In genomic region chr15:83088495-83089428, GRCm38 (mm10) we compare ENCODE assay signal across 8 mouse cellular contexts. TPM values are rescaled to one million over a fixed set of nuclear protein-coding genes. Genes with fewer than 3 reads are reported as not detected.
A peak's percentile ranks its signal among the peaks of the same experiment; 100 is the strongest.
DNase-seq lines count a peak whose midpoint lies in the region; ATAC-seq and TF ChIP-seq lines count a peak whose summit lies in the region.
"Had no signal": no experiment of that assay in that cellular context is flagged by ENCODE, and none has a peak within 500 bp of the region (broad histone marks: within the 10 kb centered on the region; RNA-seq: fewer than 3 reads in every experiment).

No protein-coding gene starts in this region.

- H3K4me2 ChIP-seq in embryonic facial prominence, embryonic 11.5 days (ENCODE audit: low read depth, low read length), result peak overlapping the region; percentile 23
- peak overlapping the region; percentile 29 for H3K4me2 ChIP-seq in midbrain, embryonic 15.5 days

- H3K4me1 ChIP-seq in ES-E14 (ENCODE audit: control insufficient read depth in 2 of 2, insufficient read depth in 2 of 2, low read length in 2 of 2, poor library complexity in 1 of 2), result peaks cover 0 to 20% of the 10 kb centered on the region in 2 experiments; a peak in 3 of 4 replicates
- peaks cover 6% of the 10 kb centered on the region; the same call in 1 of the 2 replicates for H3K4me1 ChIP-seq in embryonic facial prominence, embryonic 11.5 days (ENCODE audit: control insufficient read depth, insufficient read depth, low read length)
- H3K4me1 ChIP-seq in limb, embryonic 10.5 days, result peaks cover 34% of the 10 kb centered on the region
- peaks cover 18% of the 10 kb centered on the region for H3K4me1 ChIP-seq in midbrain, embryonic 15.5 days

- no peak overlapping the region for H3K9ac ChIP-seq in ES-E14 (ENCODE audit: insufficient read depth, low read depth, low read length, poor library complexity, severe bottlenecking)
- H3K9ac ChIP-seq in embryonic facial prominence, embryonic 11.5 days (replicated peaks; ENCODE audit: low read length), result no peak overlapping the region
- H3K9ac ChIP-seq in midbrain, embryonic 15.5 days, result no peak overlapping the region; the same call in 1 of the 2 replicates

- no peak for DNase-seq in ES-E14 (ENCODE audit: low read depth, low spot score)
- DNase-seq in embryonic facial prominence, embryonic 11.5 days (ENCODE audit: low spot score), result no peak
- DNase-seq in limb, embryonic 10.5 days (ENCODE audit: low spot score), result peak; percentile 37
- no peak for DNase-seq in thymus, postnatal 25 days
- no peak for DNase-seq in left cerebral cortex, adult 11 months (ENCODE audit: low spot score)
- DNase-seq in urinary bladder, postnatal 36 days (ENCODE audit: low spot score in 2 of 2), result no peak
- DNase-seq: cerebellum, adult 9-10 months had no signal

- WGBS in embryonic facial prominence, embryonic 11.5 days, result 4% methylated on average over 27 of the region's 27 CpGs
- 5% methylated on average over 27 of the region's 27 CpGs for WGBS in limb, embryonic 10.5 days
- WGBS in midbrain, embryonic 15.5 days, result 6% methylated on average over 26 of the region's 27 CpGs

- no peak overlapping the region for H3K27ac ChIP-seq in ES-E14 (ENCODE audit: insufficient read depth, low read depth, low read length, poor library complexity, severe bottlenecking)
- H3K27ac ChIP-seq in embryonic facial prominence, embryonic 11.5 days (replicated peaks; ENCODE audit: low read depth, low read length), result no peak overlapping the region
- no peak overlapping the region for H3K27ac ChIP-seq in limb, embryonic 10.5 days
- no peak overlapping the region for H3K27ac ChIP-seq in midbrain, embryonic 15.5 days

- H3K27me3 ChIP-seq in embryonic facial prominence, embryonic 11.5 days (ENCODE audit: control insufficient read depth, insufficient read depth, low read length), result peaks cover 7% of the 10 kb centered on the region
- H3K27me3 ChIP-seq in limb, embryonic 10.5 days (ENCODE audit: low read depth, poor library complexity, severe bottlenecking), result peaks cover 58% of the 10 kb centered on the region
- H3K27me3 ChIP-seq in midbrain, embryonic 15.5 days (replicated peaks), result 0 out of 2 replicates have a peak, but pooled peaks cover 11% of the 10 kb centered on the region

- in situ Hi-C loops in ES-E14 (cut with MboI; ENCODE audit: low sequenced_read_pairs in 2 of 2, unreplicated experiment in 2 of 2), result no loop called here

- no peaks in the 10 kb centered on the region for H3K36me3 ChIP-seq in ES-E14 (ENCODE audit: control insufficient read depth, insufficient read depth, low read length, poor library complexity, severe bottlenecking)
- H3K36me3 ChIP-seq in embryonic facial prominence, embryonic 11.5 days (replicated peaks; ENCODE audit: control insufficient read depth, insufficient read depth, low read depth, low read length), result no peaks in the 10 kb centered on the region
- no peaks in the 10 kb centered on the region for H3K36me3 ChIP-seq in limb, embryonic 10.5 days
- H3K36me3 ChIP-seq in midbrain, embryonic 15.5 days (replicated peaks), result no peaks in the 10 kb centered on the region

- H3K9me3 ChIP-seq in ES-E14 (ENCODE audit: control insufficient read depth, insufficient read depth, low read depth, low read length), result no peaks in the 10 kb centered on the region
- no peaks in the 10 kb centered on the region for H3K9me3 ChIP-seq in embryonic facial prominence, embryonic 11.5 days (replicated peaks; ENCODE audit: control insufficient read depth, low read length)
- no peaks in the 10 kb centered on the region for H3K9me3 ChIP-seq in limb, embryonic 10.5 days (replicated peaks)
- H3K9me3 ChIP-seq in midbrain, embryonic 15.5 days, result no peaks in the 10 kb centered on the region

- ATAC-seq in embryonic facial prominence, embryonic 11.5 days (replicated peaks; ENCODE audit: insufficient number of reproducible peaks, low FRiP score, low TSS enrichment, low read depth), result no peak
- ATAC-seq in midbrain, embryonic 15.5 days (replicated peaks), result no peak

- H3K4me3 ChIP-seq in ES-E14 (ENCODE audit: insufficient read depth in 1 of 2, low read depth in 1 of 2, low read length in 2 of 2, poor library complexity in 1 of 2, severe bottlenecking in 1 of 2), result peak overlapping the region; percentile 12 to 18; a peak in 1 of 4 replicates
- H3K4me3 ChIP-seq in embryonic facial prominence, embryonic 11.5 days (ENCODE audit: low read depth, low read length), result no peak overlapping the region
- H3K4me3 ChIP-seq in limb, embryonic 10.5 days, result peak overlapping the region; percentile 31; the same call in 1 of the 2 replicates
- H3K4me3 ChIP-seq in midbrain, embryonic 15.5 days, result no peak overlapping the region

TF ChIP-seq in ES-E14, 5 proteins besides CTCF, POLR2A, EP300 and RAD21:
- no peak for TF ChIP-seq HCFC1 (IDR thresholded peaks at IDR 0.05; ENCODE audit: borderline replicate concordance, insufficient read depth, low read length)
- no peak for TF ChIP-seq CHD2 (IDR thresholded peaks at IDR 0.05; ENCODE audit: low read depth, low read length)
- TF ChIP-seq MAFK (IDR thresholded peaks at IDR 0.05; ENCODE audit: insufficient read depth, low read depth, low read length), result no peak

RNA-seq across cellular contexts. Expression of gene Serhl, which starts 0.5 kb away (rescaled TPM):
- total RNA-seq in ES-E14 (2012; rRNA removed), result 16.3 and 16.4 TPM in 2 replicates
- polyA plus RNA-seq in embryonic facial prominence, embryonic 11.5 days (2014; fragmentation: Nextera tagmentation; extraction: Ambion mirVana), result 43.5 and 48.0 TPM in 2 replicates
- 42.8 and 49.1 TPM in 2 replicates for polyA plus RNA-seq in limb, embryonic 10.5 days (2016; fragmentation: Nextera tagmentation; extraction: Ambion mirVana)
- polyA plus RNA-seq in midbrain, embryonic 15.5 days (2015; fragmentation: Nextera tagmentation; extraction: Ambion mirVana), result 24.9 and 27.8 TPM in 2 replicates

RNA-seq across cellular contexts. Expression of gene Rrp7a, which starts 33.8 kb away (rescaled TPM):
- total RNA-seq in ES-E14 (2012; rRNA removed), result 103 and 114 TPM in 2 replicates
- 56.1 and 57.9 TPM in 2 replicates for polyA plus RNA-seq in embryonic facial prominence, embryonic 11.5 days (2014; fragmentation: Nextera tagmentation; extraction: Ambion mirVana)
- 66.9 and 76.5 TPM in 2 replicates for polyA plus RNA-seq in limb, embryonic 10.5 days (2016; fragmentation: Nextera tagmentation; extraction: Ambion mirVana)
- polyA plus RNA-seq in midbrain, embryonic 15.5 days (2015; fragmentation: Nextera tagmentation; extraction: Ambion mirVana), result 83.5 and 86.8 TPM in 2 replicates

RNA-seq across cellular contexts. Expression of gene Nfam1, which starts 55.7 kb away (rescaled TPM):
- 1.7 and 2.1 TPM in 2 replicates for total RNA-seq in ES-E14 (2012; rRNA removed)
- polyA plus RNA-seq in embryonic facial prominence, embryonic 11.5 days (2014; fragmentation: Nextera tagmentation; extraction: Ambion mirVana), result 2.1 and 2.4 TPM in 2 replicates
- 2.6 and 2.9 TPM in 2 replicates for polyA plus RNA-seq in limb, embryonic 10.5 days (2016; fragmentation: Nextera tagmentation; extraction: Ambion mirVana)
- polyA plus RNA-seq in midbrain, embryonic 15.5 days (2015; fragmentation: Nextera tagmentation; extraction: Ambion mirVana), result 2.9 TPM in 2 replicates

Comparison
In these comparisons a context has a peak if more than half of its experiments do, and no peak if none do; other contexts are left out.
1. H3K4me3 ChIP-seq: peak in ES-E14 (2 of 2) and limb, embryonic 10.5 days (single experiment); none in embryonic facial prominence, embryonic 11.5 days (single experiment) and midbrain, embryonic 15.5 days (single experiment).